Mouse (Mus musculus): ENCODE measurements at regions not wholly inside any gene's neighbourhood (a gene's known extent, or its start where the extent isn't known, plus 50 kb on each side); places are given as distances from the start of the nearest gene placed in this dataset.
"Not testable (repeated sequence)": the region's sequence is repeated elsewhere in the genome, so short reads cannot be mapped to it uniquely, and the experiment has no call there.

- ChIA-PET POLR2A (no interaction called here), CTCF (no interaction called here)
These were observed 211.5 kb upstream of the Peli2 start for GRCm38 (mm10) chr14:47909129-47909528.

GRCm38 (mm10) chr14:47910741-47911295, 209.8 kb upstream of the Peli2 start:
- ChIA-PET POLR2A (interaction anchor here in 1 of 4 experiments (0.6 kb wide), 1 partner anchor 458 kb away, joined by 4 read pairs; no protein-coding TSS in a partner anchor), CTCF (no interaction called here)

- CTCF ChIA-PET = interaction anchor here in 1 of 4 experiments (0.6 kb wide), 1 partner anchor 43 kb away, joined by 3 read pairs; no protein-coding TSS in a partner anchor
- POLR2A ChIA-PET = no interaction called here
These were observed 208.8 kb upstream of the Peli2 start for GRCm38 (mm10) chr14:47911546-47912545.

GRCm38 (mm10) chr14:47915621-47916020, 205.0 kb upstream of the Peli2 start:
- CTCF ChIA-PET = no interaction called here
- POLR2A ChIA-PET = interaction anchor here in 1 of 4 experiments (0.5 kb wide), 1 partner anchor 137 kb away, joined by 3 read pairs; no protein-coding TSS in a partner anchor

GRCm38 (mm10) chr14:47920638-47921347, 199.8 kb upstream of the Peli2 start:
- CTCF ChIA-PET = interaction anchor here in 2 of 4 experiments (0.6 to 0.7 kb wide), 2 partner anchors 82 to 249 kb away, joined by 4 to 5 read pairs; no protein-coding TSS in a partner anchor
- POLR2A ChIA-PET = no interaction called here

GRCm38 (mm10) chr14:47921811-47922277, 198.8 kb upstream of the Peli2 start:
- ChIA-PET CTCF (interaction anchor here in 1 of 4 experiments (0.7 kb wide), 1 partner anchor 248 kb away, joined by 5 read pairs; no protein-coding TSS in a partner anchor), POLR2A (interaction anchor here in 1 of 4 experiments (0.6 kb wide), 1 partner anchor 177 kb away, joined by 3 read pairs; no protein-coding TSS in a partner anchor)

GRCm38 (mm10) chr14:47926416-47926815, 194.2 kb upstream of the Peli2 start:
- CTCF ChIA-PET = no interaction called here
- POLR2A ChIA-PET = no interaction called here

GRCm38 (mm10) chr14:47935401-47935800, 185.2 kb upstream of the Peli2 start:
- CTCF ChIA-PET = no interaction called here
- POLR2A ChIA-PET = no interaction called here

GRCm38 (mm10) chr14:47937081-47937651, 183.5 kb upstream of the Peli2 start:
- CTCF ChIA-PET = no interaction called here

GRCm38 (mm10) chr14:47939781-47940590, 180.6 kb upstream of the Peli2 start:
- POLR2A ChIA-PET = interaction anchor here in 2 of 4 experiments (0.9 to 2.3 kb wide), 4 partner anchors 9 to 83 kb away, joined by 3 to 11 read pairs (median 3); no protein-coding TSS in a partner anchor
- CTCF ChIA-PET = no interaction called here

More at GRCm38 (mm10) chr14:47937081-47937651, 183.5 kb upstream of the Peli2 start:
- POLR2A ChIA-PET = interaction anchor here in 1 of 4 experiments (0.5 kb wide), 1 partner anchor 394 kb away, joined by 3 read pairs; no protein-coding TSS in a partner anchor

GRCm38 (mm10) chr14:47942671-47943070, 178.0 kb upstream of the Peli2 start:
- CTCF ChIA-PET = no interaction called here
- POLR2A ChIA-PET = no interaction called here

GRCm38 (mm10) chr14:47944595-47944994, 176.0 kb upstream of the Peli2 start:
- ChIA-PET POLR2A (no interaction called here), CTCF (no interaction called here)

- POLR2A ChIA-PET = interaction anchor here in 1 of 4 experiments (1.0 kb wide), 1 partner anchor 10 kb away, joined by 4 read pairs; no protein-coding TSS in a partner anchor
- CTCF ChIA-PET = no interaction called here
These were observed 169.6 kb upstream of the Peli2 start for GRCm38 (mm10) chr14:47951041-47951440.

- CTCF ChIA-PET = no interaction called here
- POLR2A ChIA-PET = no interaction called here
These were observed 162.5 kb upstream of the Peli2 start for GRCm38 (mm10) chr14:47958171-47958570.

- POLR2A ChIA-PET = no interaction called here
- CTCF ChIA-PET = interaction anchor here in 1 of 4 experiments (0.6 kb wide), 1 partner anchor 57 kb away, joined by 3 read pairs; no protein-coding TSS in a partner anchor
These were observed 161.0 kb upstream of the Peli2 start for GRCm38 (mm10) chr14:47959366-47960280.

GRCm38 (mm10) chr14:47964806-47965205, 155.8 kb upstream of the Peli2 start:
- POLR2A ChIA-PET, CTCF ChIA-PET: not testable (repeated sequence)

GRCm38 (mm10) chr14:47969871-47970270, 150.8 kb upstream of the Peli2 start:
- ChIA-PET CTCF (no interaction called here), POLR2A (no interaction called here)
